Mouse (Mus musculus): Measurements from ENCODE around the gene Ralgds.

DNA sequence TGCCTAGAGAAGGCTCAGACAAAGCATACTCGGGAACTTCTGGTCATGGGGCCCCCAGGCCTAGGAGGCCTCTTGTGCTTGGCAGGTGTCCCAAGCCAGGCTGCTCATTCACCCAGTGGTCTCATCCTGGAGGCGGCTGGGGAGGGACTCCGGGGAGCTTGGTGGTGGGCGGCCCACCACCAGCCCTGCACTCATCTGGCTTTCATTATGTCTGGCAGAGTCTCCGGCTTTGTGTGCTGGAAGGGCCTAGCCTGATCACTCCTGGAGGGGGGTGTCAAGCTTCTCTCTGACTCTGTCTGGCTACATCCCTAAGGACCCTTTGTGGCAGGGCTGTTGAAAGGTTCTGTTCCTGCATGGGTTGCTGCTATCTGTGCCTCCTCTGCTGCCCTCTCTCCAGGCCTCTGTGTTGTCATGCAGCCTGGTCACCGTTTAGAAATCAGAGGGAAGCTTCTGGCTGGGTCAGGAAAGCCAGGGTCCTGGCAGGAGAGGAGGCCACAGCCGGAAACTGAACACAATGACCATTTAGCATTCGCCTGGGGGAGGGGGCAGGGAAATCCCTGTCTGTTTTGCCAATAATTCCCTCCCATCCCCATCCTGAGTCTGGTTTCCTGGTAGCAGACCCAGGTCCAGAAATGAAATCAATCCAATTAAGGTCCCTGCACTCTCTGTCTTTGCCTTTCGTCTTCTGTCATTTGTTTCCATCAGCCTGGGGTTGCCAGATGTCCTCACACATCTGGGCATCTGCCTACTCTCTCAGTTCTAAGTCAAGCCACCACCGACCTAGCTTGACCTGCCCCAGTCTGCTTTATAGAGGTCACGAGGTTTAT, 21.7 kb downstream of the Ralgds start:
- TF ChIP-seq CTCF (IDR thresholded peaks at IDR 0.05; ENCODE audit: low read depth, low read length) (no peak), POLR2A (IDR thresholded peaks at IDR 0.05; ENCODE audit: insufficient read depth, low read length) (no peak)
